Mouse (Mus musculus): Measurements from ENCODE around the gene Mlxipl. TPM values are rescaled to one million over a fixed set of nuclear protein-coding genes. Genes with fewer than 3 reads are reported as not detected.

The Mlxipl gene
- total and polyA plus RNA-seq, 3 experiments: not detected

DNA sequence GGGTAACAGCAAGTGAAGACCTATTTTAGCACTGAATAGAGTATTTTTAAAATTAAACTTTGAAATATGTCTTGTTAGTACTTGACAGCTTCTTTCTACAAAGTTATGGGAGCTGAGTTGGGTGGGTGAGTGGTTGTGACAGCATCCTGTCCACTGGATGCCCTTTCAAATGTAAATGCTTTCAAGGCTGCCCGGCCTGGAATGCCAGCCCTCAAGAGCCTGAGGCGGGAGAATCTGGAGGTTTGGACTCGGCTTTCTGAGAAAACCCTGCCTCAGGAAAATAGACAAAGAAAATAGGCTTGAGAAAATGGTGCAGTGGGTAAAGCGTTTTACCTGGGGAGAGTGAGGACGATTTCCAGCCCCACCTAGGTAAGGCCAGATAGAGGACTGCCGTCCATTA lies 92.1 kb downstream of the Mlxipl start:
- TF ChIP-seq NRF1 (IDR thresholded peaks at IDR 0.05; ENCODE audit: insufficient read depth, low read depth, low read length, poor library complexity, severe bottlenecking) (no peak), RAD21 (IDR thresholded peaks at IDR 0.05; ENCODE audit: low read depth, low read length) (no peak), POLR2AphosphoS5 (IDR thresholded peaks at IDR 0.05; ENCODE audit: borderline replicate concordance, low read depth, low read length) (no peak), HCFC1 (IDR thresholded peaks at IDR 0.05; ENCODE audit: low read depth, low read length) (no peak), TCF12 (IDR thresholded peaks at IDR 0.05; ENCODE audit: low read depth, low read length) (no peak), ZMIZ1 (IDR thresholded peaks at IDR 0.05; ENCODE audit: low read depth, low read length) (no peak), UBTF (IDR thresholded peaks at IDR 0.05; ENCODE audit: borderline replicate concordance, insufficient read depth, low read depth, low read length) (no peak), MXI1 (IDR thresholded peaks at IDR 0.05; ENCODE audit: low read depth, low read length) (no peak), KAT2A (conservative IDR thresholded peaks at IDR 0.05; ENCODE audit: low read depth, low read length) (no peak), ELF1 (IDR thresholded peaks at IDR 0.05; ENCODE audit: low read depth, low read length) (no peak), TAL1 (IDR thresholded peaks at IDR 0.05; ENCODE audit: low read length) (no peak)
- Histone ChIP-seq H3K27me3 (ENCODE audit: control insufficient read depth in 1 of 2, insufficient read depth in 2 of 2, low read length in 2 of 2) (no peaks in the 10 kb centered on the region), H3K27ac (ENCODE audit: control insufficient read depth, low read depth, low read length) (no peak overlapping the region), H3K79me2 (ENCODE audit: control insufficient read depth, insufficient read depth, low read length, poor library complexity) (peaks cover under 1% of the 10 kb centered on the region; the same call in 1 of the 2 replicates), H3K4me3 (ENCODE audit: control insufficient read depth in 1 of 2, insufficient read depth in 1 of 2, low read depth in 2 of 2, low read length in 2 of 2) (no peak overlapping the region), H3K4me1 (ENCODE audit: control insufficient read depth in 1 of 2, insufficient read depth in 2 of 2, low read length in 2 of 2) (no peaks in the 10 kb centered on the region; a peak in 1 of 4 replicates), H3K36me3 (ENCODE audit: control insufficient read depth in 1 of 2, insufficient read depth in 2 of 2, low read length in 2 of 2) (peaks cover 4 to 11% of the 10 kb centered on the region in 2 experiments), H3K9ac (ENCODE audit: control insufficient read depth, low read depth, low read length, poor library complexity, severe bottlenecking) (no peak overlapping the region), H3K9me3 (replicated peaks; ENCODE audit: insufficient read depth, low read length) (no peaks in the 10 kb centered on the region)
- no peak for DNase-seq (ENCODE audit: low read depth, low spot score)

DNA sequence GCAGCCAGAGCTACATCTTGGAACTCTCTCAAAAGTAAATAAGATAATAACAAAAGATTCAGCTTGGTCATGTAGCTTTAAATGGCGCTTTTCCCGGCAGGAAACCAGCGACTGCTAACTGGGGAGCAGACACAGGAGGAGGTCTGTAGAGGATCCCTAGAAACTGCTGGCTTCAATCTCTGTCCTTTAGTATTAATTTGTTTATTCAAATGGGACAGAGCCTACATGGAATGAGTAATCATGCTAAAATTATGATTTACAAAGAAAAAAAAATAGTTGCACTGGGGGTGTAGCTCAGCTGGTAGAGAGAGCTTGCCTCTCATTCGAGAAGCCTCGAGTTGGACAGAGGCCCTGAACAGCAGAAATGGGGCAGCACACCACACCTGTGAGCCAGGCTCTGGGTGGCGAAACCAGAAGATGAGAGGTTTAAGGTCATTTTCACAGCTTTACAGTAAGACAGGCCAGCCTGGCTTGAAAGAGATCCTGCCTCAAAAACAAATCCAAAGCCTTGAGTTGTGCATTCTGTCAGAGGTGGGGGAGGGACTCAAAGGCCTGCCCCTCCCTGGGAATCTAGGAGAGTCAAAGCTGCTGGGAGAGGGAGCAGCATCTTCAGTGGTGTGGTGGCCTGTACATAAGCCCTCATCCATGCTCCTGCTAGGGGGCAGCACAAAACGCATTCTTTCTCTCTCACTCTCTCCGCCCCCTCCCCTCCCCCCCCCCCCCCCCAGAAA lies 93.6 kb downstream of the Mlxipl start:
- no peak for TF ChIP-seq BHLHE40 (IDR thresholded peaks at IDR 0.05; ENCODE audit: borderline replicate concordance, low read depth, low read length)
- no peak for TF ChIP-seq CHD2 (IDR thresholded peaks at IDR 0.05; ENCODE audit: low read length)
- Histone ChIP-seq H3K4me3 (ENCODE audit: control insufficient read depth in 1 of 2, insufficient read depth in 1 of 2, low read depth in 2 of 2, low read length in 2 of 2) (no peak overlapping the region), H3K27ac (ENCODE audit: control insufficient read depth, low read depth, low read length) (no peak overlapping the region), H3K9me3 (replicated peaks; ENCODE audit: insufficient read depth, low read length) (no peaks in the 10 kb centered on the region), H3K4me1 (ENCODE audit: control insufficient read depth in 1 of 2, insufficient read depth in 2 of 2, low read length in 2 of 2) (no peaks in the 10 kb centered on the region; a peak in 1 of 4 replicates), H3K79me2 (ENCODE audit: control insufficient read depth, insufficient read depth, low read length, poor library complexity) (peaks cover 13% of the 10 kb centered on the region), H3K36me3 (ENCODE audit: control insufficient read depth in 1 of 2, insufficient read depth in 2 of 2, low read length in 2 of 2) (peaks cover 4 to 7% of the 10 kb centered on the region in 2 experiments; a peak in 3 of 4 replicates), H3K9ac (ENCODE audit: control insufficient read depth, low read depth, low read length, poor library complexity, severe bottlenecking) (no peak overlapping the region), H3K27me3 (ENCODE audit: control insufficient read depth in 1 of 2, insufficient read depth in 2 of 2, low read length in 2 of 2) (no peaks in the 10 kb centered on the region)
- DNase-seq (ENCODE audit: low read depth, low spot score): no peak
